Mouse (Mus musculus) CH12.LX (cell line): ENCODE results near the gene Ell2.

Experiments
- BHLHE40 ChIP-seq: IDR thresholded peaks from 2 replicates; pipeline ENCODE4 v1.6.1; 2011; ENCODE audit warnings: mild to moderate bottlenecking, low read depth, low read length, improper control_type of control experiment
- CTCF ChIP-seq, 2 experiments: IDR thresholded peaks in 1 of 2; conservative IDR thresholded peaks in 1 of 2; 2 replicates each; pipeline ENCODE4 v1.5.1; 2011 to 2012; ENCODE audit warnings: low read depth in 2 of 2, low read length in 2 of 2, improper control_type of control experiment in 1 of 2, inconsistent platforms in 1 of 2, mild to moderate bottlenecking in 1 of 2, moderate library complexity in 1 of 2
- HCFC1 ChIP-seq: IDR thresholded peaks from 2 replicates; pipeline ENCODE4 v1.6.1; 2012; ENCODE audit warnings: low read depth, mild to moderate bottlenecking, inconsistent platforms, low read length, improper control_type of control experiment
- MXI1 ChIP-seq: IDR thresholded peaks from 2 replicates; pipeline ENCODE4 v1.6.1; 2011; ENCODE audit warnings: mild to moderate bottlenecking, low read depth, low read length, improper control_type of control experiment
- POLR2A ChIP-seq: IDR thresholded peaks from 2 replicates; pipeline ENCODE4 v1.6.1; 2011; ENCODE audit warnings: low read depth, mild to moderate bottlenecking, improper control_type of control experiment, low read length
- SMC3 ChIP-seq: IDR thresholded peaks from 2 replicates; pipeline ENCODE4 v1.6.1; 2011; ENCODE audit warnings: low read depth, low read length, improper control_type of control experiment
- UBTF ChIP-seq: IDR thresholded peaks from 2 replicates; pipeline ENCODE4 v1.6.1; 2012; ENCODE audit warnings: low read depth, mild to moderate bottlenecking, inconsistent platforms, low read length, improper control_type of control experiment, moderate library complexity
- USF1 ChIP-seq: IDR thresholded peaks from 2 replicates; pipeline ENCODE4 v1.6.1; 2014; ENCODE audit warnings: low read depth, mild to moderate bottlenecking, inconsistent platforms, low read length, improper control_type of control experiment

DNA sequence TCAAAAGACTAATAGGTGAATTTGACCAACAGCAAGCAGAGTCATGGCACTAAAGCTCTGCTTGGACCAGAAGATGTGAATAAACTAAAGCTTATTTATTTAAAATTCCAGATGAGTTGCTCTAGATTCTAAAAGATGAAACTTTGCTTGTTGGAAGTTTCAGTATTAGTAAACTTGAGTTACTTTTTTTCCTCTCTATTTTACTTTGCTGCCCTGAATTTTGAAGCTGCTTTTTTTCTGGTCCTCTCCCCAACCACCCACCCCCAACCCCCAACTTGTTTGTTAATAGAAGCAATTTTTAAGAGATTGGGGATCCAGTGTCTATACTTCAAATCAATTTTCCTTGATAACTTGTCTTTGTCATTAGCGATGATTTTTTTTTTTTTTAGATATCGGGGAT lies 64.2 kb downstream of the Ell2 start:
- TF ChIP-seq CTCF (conservative IDR thresholded peaks at IDR 0.05 in 1 of 2, IDR thresholded peaks at IDR 0.05 in 1 of 2; ENCODE audit: low read depth in 2 of 2, low read length in 2 of 2) (no peak), POLR2A (no peak), UBTF (no peak), SMC3 (no peak), USF1 (no peak), BHLHE40 (no peak), MXI1 (no peak), HCFC1 (no peak)
